Mouse (Mus musculus) limb, embryonic 13.5 days (tissue): ENCODE measurements around the gene Lrrc63. TPM values are rescaled to one million over a fixed set of nuclear protein-coding genes. Genes with fewer than 3 reads are reported as not detected.

Source experiments
- ATAC-seq: fragments of 200-750 bp; cut with Nextera tagmentation; 2 replicates; pipeline ENCODE4 v1.8.0; 2017; ENCODE audit warnings: low read depth, moderate number of reproducible peaks, moderate TSS enrichment; ENCODE audit not compliant: low FRiP score
- H3K27ac ChIP-seq: fragments of 300-500 bp; sonication (generic); 2 replicates; pipeline ENCODE4 v1.5.1; 2015; ENCODE audit warnings: inconsistent platforms, mild to moderate bottlenecking, moderate library complexity
- H3K27me3 ChIP-seq: fragments of 300-500 bp; sonication (generic); 2 replicates; pipeline ENCODE4 v1.6.1; 2015; ENCODE audit warnings: mild to moderate bottlenecking, inconsistent platforms
- H3K36me3 ChIP-seq: fragments of 300-500 bp; sonication (generic); 2 replicates; pipeline ENCODE4 v1.6.1; 2015; ENCODE audit warnings: inconsistent platforms, mild to moderate bottlenecking, moderate library complexity
- H3K4me1 ChIP-seq: fragments of 300-500 bp; sonication (generic); 2 replicates; pipeline ENCODE4 v1.6.1; 2015; ENCODE audit warnings: inconsistent platforms
- H3K4me2 ChIP-seq: fragments of 300-500 bp; sonication (generic); replicated peaks from 2 replicates; pipeline ENCODE4 v1.6.1; 2015; ENCODE audit warnings: inconsistent platforms, mild to moderate bottlenecking, moderate library complexity
- H3K4me3 ChIP-seq: fragments of 300-500 bp; sonication (generic); 2 replicates; pipeline ENCODE4 v1.5.1; 2015; ENCODE audit warnings: moderate library complexity, mild to moderate bottlenecking, inconsistent platforms
- H3K9ac ChIP-seq: fragments of 300-500 bp; sonication (generic); 2 replicates; pipeline ENCODE4 v1.6.1; 2015; ENCODE audit warnings: mild to moderate bottlenecking, inconsistent platforms
- H3K9me3 ChIP-seq: fragments of 300-500 bp; sonication (generic); 2 replicates; pipeline ENCODE4 v1.6.1; 2016; ENCODE audit warnings: inconsistent platforms
- WGBS: fragments of 180-500 bp; shearing (Covaris S2); methylation state at CpG from one replicate; pipeline ENCODE4 v1.1.7; 2015; 5-methylcytosine and 5-hydroxymethylcytosine counted together
- polyA plus RNA-seq: library from polyadenylated mRNA; unstranded; fragments of >200 nt; fragmentation: Nextera tagmentation; extraction: Ambion mirVana; gene quantifications from 2 replicates; pipeline ENCODE4 v1.2.1, GENCODE M21; 2015

Gene Lrrc63
- not detected in 2 replicates for polyA plus RNA-seq

DNA sequence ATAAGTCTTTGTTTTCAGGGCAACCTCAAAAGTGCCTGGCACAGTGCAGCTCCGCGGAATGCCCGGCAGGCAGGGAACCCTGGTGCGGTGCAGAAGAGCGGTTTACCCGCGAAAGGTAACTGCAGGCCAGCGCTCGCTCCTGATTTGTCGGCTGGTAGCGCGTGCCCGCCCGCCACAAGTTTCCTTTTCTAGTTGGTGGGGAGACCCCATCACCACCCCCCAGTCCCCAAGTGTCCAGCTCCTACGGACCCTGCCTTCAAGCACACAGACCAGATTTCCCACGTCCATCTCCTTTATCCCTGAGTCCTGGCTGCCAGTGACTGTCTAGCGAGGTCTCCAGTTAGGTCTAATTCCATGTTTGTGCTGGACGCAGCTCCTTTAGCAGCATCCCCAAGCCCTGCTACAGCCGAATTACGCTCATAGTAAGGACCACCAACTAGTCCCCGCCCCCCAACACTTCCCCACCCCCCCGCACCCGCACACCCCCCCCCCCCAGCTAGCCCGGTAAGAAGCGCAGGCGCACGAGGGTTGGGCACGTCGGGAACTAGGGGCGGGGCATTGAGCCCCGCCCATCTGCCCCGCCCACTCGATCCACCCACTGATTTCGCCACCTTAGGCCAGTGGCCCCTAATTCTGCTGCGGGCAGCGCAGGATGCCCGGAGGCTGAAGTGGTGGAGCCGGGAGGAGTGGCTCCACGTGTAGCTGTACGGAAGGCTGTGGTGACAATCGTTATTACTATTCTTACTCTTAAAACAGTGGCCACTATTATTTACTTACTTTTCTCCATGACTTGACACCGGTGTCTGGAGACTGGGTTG lies at the start of gene Lrrc63, which contains the start of gene Lcp1:
Lrrc63 (minus strand) TSS at position 381 of the 818 bp plus-strand sequence.
Lcp1 (plus strand) TSS at position 601 of the 818 bp plus-strand sequence.
- Histone ChIP-seq H3K36me3 (no peaks in the 10 kb centered on the region), H3K27ac (0 out of 2 replicates have a peak within 1 kb of the TSS, but pooled peaks have one; percentile 28), H3K4me1 (0 out of 2 replicates have a peak, but pooled peaks cover 4% of the 10 kb centered on the region), H3K9ac (peak within 1 kb of the TSS; percentile 64), H3K27me3 (no peaks in the 10 kb centered on the region), H3K4me3 (peak within 1 kb of the TSS; percentile 61), H3K4me2 (peak within 1 kb of the TSS; percentile 88), H3K9me3 (no peaks in the 10 kb centered on the region)
- under 1% methylated on average over 37 of the region's 42 CpGs for WGBS
- ATAC-seq = peak; percentile 92

DNA sequence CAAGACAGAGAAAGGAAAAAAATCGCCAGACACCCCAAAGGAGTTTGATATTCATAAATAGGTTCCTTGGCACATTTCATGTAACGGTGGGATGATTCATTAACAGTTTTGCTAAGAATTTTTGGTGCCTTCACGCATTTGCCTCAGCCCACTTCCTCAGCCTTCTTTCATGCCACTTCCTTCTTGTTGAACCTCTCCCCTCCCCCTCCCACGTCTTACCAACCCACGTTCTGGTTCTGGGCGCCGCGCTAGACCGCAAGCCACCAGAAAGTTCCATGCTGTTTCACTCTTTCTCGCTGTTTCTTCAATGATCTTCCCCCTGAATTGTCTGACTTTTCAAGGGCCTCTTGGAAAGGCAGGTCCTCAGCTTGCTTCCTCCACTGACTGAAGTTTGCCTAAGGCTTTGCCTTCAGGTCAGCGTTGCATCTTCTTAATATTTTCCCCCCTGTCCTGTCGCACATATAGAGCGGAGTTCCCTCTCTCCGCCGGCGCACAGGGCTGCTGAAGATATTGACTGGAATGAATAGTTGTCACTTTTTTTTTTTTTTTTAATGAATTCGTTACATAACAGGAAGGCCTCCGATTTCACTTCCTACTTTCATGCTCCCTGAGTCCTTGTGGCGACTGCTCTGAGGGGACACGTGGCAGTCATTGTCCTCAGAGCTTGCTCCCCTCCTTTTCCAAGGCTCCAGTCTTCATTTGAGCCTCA lies 48.7 kb upstream of the Lrrc63 start:
- Histone ChIP-seq H3K36me3 (no peaks in the 10 kb centered on the region), H3K9ac (no peak overlapping the region), H3K27me3 (no peaks in the 10 kb centered on the region), H3K9me3 (no peaks in the 10 kb centered on the region), H3K27ac (no peak overlapping the region), H3K4me3 (no peak overlapping the region), H3K4me1 (no peaks in the 10 kb centered on the region), H3K4me2 (no peak overlapping the region)
- 86% methylated on average over 20 of the region's 20 CpGs for WGBS
- ATAC-seq = no peak

DNA sequence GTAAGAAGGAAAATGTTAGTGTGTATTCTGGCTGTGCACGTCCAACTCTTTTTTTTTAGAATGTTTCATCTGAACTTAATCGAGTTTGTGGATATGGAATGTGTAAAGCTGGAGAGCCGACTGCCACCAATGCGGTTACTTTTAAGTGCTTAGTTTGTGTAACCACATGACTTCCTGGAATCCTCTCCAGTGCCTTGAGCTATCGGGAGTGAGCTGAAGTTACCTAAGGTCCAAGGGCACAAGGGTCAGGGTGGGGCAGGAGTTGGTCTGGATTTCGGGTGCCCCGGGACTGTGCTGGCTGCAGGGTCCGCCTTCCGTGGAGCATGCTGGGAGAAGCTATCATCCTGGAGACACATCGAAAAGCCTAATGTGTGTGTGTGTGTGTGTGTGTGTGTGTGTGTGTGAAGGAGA lies 48.1 kb upstream of the Lrrc63 start:
- no peak overlapping the region for H3K4me2 ChIP-seq
- no peaks in the 10 kb centered on the region for H3K9me3 ChIP-seq
- no peak for ATAC-seq
- WGBS = 77% methylated on average over 10 of the region's 10 CpGs
- no peaks in the 10 kb centered on the region for H3K27me3 ChIP-seq
- H3K36me3 ChIP-seq = no peaks in the 10 kb centered on the region
- H3K4me3 ChIP-seq = no peak overlapping the region
- H3K9ac ChIP-seq = no peak overlapping the region
- H3K4me1 ChIP-seq = no peaks in the 10 kb centered on the region
- H3K27ac ChIP-seq = no peak overlapping the region

DNA sequence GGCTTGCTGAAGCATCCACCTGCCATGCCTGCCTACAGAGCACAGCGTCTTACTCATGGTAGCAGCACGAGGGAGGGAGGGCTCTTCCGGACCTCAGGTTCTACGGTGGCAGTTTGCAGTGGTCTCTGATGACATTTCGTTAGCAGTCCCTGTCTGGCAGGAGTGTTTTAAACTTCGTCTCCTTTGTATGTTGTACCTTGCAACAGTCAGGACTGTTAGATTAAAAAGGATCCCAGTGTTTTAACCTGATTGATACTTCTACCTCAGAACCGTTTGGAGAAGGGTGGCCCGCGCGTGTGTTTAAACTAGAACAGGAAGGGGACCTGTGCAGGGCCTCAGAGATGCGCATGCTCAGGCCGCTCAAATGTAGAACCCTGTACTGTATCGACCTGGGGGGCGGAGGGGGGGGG lies 47.7 kb upstream of the Lrrc63 start:
- H3K36me3 ChIP-seq = no peaks in the 10 kb centered on the region
- H3K4me2 ChIP-seq = no peak overlapping the region
- WGBS = 81% methylated on average over 14 of the region's 14 CpGs
- H3K9me3 ChIP-seq = no peaks in the 10 kb centered on the region
- ATAC-seq = no peak
- H3K27ac ChIP-seq = no peak overlapping the region
- no peaks in the 10 kb centered on the region for H3K27me3 ChIP-seq
- no peaks in the 10 kb centered on the region for H3K4me1 ChIP-seq
- H3K9ac ChIP-seq = no peak overlapping the region
- H3K4me3 ChIP-seq = no peak overlapping the region

DNA sequence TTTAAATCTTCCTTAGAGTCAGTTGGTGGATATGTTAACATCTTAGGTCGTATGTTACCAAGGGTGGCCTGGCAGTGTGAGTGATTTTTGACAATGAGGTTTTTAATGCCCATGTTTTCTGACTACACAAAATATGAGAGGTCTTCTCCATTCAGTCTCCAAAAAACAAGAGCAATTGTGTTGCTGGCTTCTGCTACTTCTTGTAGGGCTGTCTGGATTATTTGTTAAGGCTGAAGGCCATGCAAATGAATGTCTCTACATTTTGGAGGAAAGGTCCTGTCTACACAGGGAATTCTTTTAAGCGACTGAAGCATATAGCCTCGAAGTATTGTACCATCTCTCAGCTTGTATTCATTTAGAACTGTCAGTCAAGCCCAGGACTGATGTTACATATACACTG lies 46.7 kb upstream of the Lrrc63 start:
- Histone ChIP-seq H3K4me1 (no peaks in the 10 kb centered on the region), H3K4me3 (no peak overlapping the region), H3K27me3 (no peaks in the 10 kb centered on the region), H3K36me3 (no peaks in the 10 kb centered on the region), H3K9me3 (no peaks in the 10 kb centered on the region), H3K9ac (no peak overlapping the region), H3K27ac (no peak overlapping the region), H3K4me2 (no peak overlapping the region)
- ATAC-seq = no peak
- WGBS = 75% methylated on average over 3 of the region's 3 CpGs

DNA sequence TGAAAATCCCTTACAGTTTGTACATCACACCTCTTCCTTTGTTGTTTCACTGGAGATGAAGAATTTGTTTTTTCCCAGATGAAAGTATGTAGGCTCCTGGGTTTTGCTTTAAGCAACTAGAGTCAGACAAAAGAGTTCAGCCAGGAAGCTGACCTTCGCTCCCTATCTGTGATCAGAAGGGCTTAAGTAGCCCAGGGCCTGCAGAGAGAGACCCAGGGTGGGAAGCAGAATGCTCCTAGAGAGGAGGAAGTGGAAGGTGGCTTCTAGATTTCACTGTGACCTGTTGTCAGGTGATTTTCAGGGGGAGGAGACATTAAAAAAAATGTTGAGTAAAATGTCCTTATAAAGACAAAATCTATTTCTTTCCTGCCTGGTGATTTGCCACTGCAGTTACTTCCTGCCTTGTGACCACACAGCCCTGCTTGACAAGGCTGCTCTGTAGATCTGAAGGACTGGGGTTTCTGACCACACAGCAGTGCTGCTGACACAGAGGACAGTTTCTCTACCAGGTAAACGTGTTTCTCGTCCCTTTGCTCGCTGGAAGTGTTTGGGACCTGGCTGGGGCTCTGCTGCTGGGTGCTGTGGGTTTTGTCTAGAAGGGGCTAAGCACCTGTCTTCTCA lies 45.9 kb upstream of the Lrrc63 start:
- Histone ChIP-seq H3K4me1 (no peaks in the 10 kb centered on the region), H3K9me3 (no peaks in the 10 kb centered on the region), H3K4me2 (no peak overlapping the region), H3K36me3 (no peaks in the 10 kb centered on the region), H3K4me3 (no peak overlapping the region), H3K27me3 (no peaks in the 10 kb centered on the region), H3K9ac (no peak overlapping the region), H3K27ac (no peak overlapping the region)
- ATAC-seq = no peak
- 68% methylated on average over 4 of the region's 4 CpGs for WGBS

DNA sequence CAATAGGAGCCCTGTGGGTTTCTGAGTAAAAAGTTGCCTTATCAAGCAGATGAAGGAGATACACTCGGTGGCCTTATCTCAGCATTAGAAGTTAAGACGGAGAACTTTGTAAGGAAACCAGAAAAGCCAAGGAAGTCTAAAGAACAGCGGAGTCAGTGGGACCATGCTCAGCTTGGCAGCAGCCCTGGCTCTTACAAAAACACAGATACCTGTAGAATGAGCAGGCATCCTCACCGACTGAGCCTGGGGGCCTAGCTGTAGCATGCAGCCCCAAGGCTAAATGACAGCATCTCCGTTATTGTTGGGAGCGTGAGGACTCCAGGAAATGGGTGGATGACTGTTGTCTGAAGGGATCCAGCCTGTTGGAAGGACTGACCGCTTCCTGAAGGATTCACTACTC lies 45.1 kb upstream of the Lrrc63 start:
- no peaks in the 10 kb centered on the region for H3K9me3 ChIP-seq
- 81% methylated on average over 7 of the region's 7 CpGs for WGBS
- H3K4me1 ChIP-seq = no peaks in the 10 kb centered on the region
- no peaks in the 10 kb centered on the region for H3K27me3 ChIP-seq
- no peak for ATAC-seq
- H3K4me2 ChIP-seq = no peak overlapping the region
- no peak overlapping the region for H3K4me3 ChIP-seq
- no peaks in the 10 kb centered on the region for H3K36me3 ChIP-seq
- H3K9ac ChIP-seq = no peak overlapping the region
- H3K27ac ChIP-seq = no peak overlapping the region

DNA sequence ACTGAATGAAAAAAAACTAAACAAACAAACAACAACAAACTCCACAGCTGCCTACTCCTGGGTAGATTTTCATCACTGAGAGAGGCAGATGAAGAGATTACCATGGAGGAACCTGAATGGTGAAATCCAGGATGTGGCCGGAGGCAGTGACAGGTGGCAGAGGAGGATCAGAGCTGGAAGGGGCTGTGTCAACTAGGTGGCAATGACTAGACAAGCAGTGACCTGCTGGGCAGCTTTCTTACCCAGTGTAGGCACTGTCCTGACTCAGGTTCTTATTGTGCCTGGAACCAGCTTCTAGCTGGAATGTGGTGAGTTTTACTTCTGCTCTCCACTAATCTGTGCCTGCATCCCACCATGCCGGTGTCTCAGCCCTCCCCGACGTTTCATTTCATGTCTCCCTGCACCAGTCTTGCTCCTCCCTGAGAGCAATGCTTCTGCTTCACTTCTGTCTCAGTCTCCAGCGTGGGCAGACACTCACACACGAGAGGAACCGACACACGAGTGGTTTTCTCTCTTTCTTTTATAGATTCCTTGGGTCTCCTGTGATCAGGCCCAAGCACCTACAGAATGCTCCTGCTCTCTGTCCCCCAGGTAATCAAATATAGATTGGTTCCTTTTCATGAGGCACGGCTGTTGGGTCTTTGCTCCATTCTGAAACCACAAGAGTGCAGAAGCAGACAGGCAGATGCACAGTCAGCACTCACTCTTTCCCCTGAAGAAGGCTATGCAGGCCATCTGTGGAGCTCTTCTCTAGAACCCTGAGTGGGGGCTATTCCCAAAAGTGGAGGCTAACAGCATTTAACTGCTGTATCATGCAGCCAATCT lies 44.3 kb upstream of the Lrrc63 start:
- Histone ChIP-seq H3K9ac (no peak overlapping the region), H3K36me3 (no peaks in the 10 kb centered on the region), H3K4me1 (no peaks in the 10 kb centered on the region), H3K9me3 (no peaks in the 10 kb centered on the region), H3K4me2 (no peak overlapping the region), H3K27me3 (no peaks in the 10 kb centered on the region), H3K4me3 (no peak overlapping the region), H3K27ac (no peak overlapping the region)
- ATAC-seq = no peak
- 82% methylated on average over 9 of the region's 9 CpGs for WGBS

DNA sequence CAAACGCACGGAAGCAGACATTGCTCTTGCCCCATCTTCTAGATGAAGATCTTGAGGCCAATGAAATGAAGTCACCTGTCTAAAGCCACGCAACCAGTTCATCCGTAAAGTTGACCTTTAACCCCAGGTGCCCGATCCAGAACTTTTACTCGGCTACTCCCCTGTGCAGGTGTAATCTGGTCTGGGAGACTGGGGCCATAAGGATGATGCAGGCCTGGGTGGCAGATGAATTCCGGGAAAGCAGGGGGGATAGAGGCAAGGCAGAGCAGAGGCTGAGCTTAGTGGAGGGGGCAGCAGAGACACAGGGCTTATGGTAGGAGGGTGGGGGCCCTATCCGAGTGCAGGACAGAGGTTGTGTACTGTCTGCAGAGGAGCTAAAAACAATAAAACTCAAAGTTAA lies 43.6 kb upstream of the Lrrc63 start:
- no peaks in the 10 kb centered on the region for H3K9me3 ChIP-seq
- no peaks in the 10 kb centered on the region for H3K27me3 ChIP-seq
- H3K9ac ChIP-seq = no peak overlapping the region
- H3K4me1 ChIP-seq = no peaks in the 10 kb centered on the region
- WGBS = 81% methylated on average over 8 of the region's 8 CpGs
- no peaks in the 10 kb centered on the region for H3K36me3 ChIP-seq
- no peak overlapping the region for H3K27ac ChIP-seq
- H3K4me3 ChIP-seq = no peak overlapping the region
- no peak for ATAC-seq
- no peak overlapping the region for H3K4me2 ChIP-seq

DNA sequence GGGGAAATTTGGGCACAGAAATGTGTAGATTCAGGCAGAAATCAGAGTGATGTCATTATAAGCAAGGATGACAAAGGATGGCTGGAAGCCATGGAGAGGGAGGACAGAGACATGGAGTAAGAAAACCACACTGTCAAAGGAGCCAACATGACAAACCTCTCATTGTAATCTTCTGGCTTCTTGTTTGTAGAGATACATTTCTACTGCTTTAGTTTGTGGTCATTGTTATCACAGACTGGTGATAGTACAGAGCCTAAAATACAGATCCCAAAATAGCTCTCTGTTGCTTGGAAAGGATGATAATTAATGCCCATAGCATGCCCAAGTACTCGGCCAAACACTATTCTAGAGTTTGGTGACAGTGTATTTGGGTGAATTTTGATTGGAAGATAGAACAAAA lies 39.9 kb upstream of the Lrrc63 start:
- Histone ChIP-seq H3K27ac (no peak overlapping the region), H3K9me3 (no peaks in the 10 kb centered on the region), H3K4me2 (no peak overlapping the region), H3K4me1 (no peaks in the 10 kb centered on the region), H3K9ac (no peak overlapping the region), H3K27me3 (no peaks in the 10 kb centered on the region), H3K36me3 (no peaks in the 10 kb centered on the region), H3K4me3 (no peak overlapping the region)
- 85% methylated on average over 1 of the region's 1 CpGs for WGBS
- ATAC-seq = no peak

DNA sequence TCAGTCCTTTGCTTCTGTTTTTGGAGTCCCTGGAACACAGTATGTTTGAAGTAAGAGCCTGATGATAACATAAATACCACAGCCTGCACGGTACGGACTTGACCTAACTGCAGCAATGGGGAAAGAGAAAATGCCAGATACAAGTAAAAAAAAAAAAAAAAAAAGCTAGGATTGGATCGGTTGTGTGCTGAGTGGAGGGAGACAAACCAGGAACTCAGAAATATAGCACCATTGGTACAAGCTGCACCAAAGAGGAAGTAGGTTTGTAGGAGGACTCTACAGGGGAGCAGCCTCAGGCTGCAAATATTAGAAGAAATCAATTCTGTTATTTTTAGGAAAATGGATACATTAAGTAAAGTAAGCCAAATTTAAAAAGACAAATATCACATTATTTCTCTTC lies 37.8 kb upstream of the Lrrc63 start:
- Histone ChIP-seq H3K9ac (no peak overlapping the region), H3K27me3 (no peaks in the 10 kb centered on the region), H3K27ac (no peak overlapping the region), H3K4me2 (no peak overlapping the region), H3K4me1 (no peaks in the 10 kb centered on the region), H3K36me3 (no peaks in the 10 kb centered on the region), H3K9me3 (no peaks in the 10 kb centered on the region), H3K4me3 (no peak overlapping the region)
- 86% methylated on average over 3 of the region's 3 CpGs for WGBS
- ATAC-seq = no peak
